Mouse (Mus musculus) spleen, adult 12 weeks (tissue): Measurements from ENCODE around the gene Casq1.
A peak's percentile ranks its signal among the peaks of the same experiment; 100 is the strongest.
"Not testable (repeated sequence)": the region's sequence is repeated elsewhere in the genome, so short reads cannot be mapped to it uniquely, and the experiment has no call there.

Experiments
- DNase-seq: peaks from one replicate; pipeline ENCODE4 v3.0.0; 2022; ENCODE audit warnings: low spot score

Gene Casq1

DNA sequence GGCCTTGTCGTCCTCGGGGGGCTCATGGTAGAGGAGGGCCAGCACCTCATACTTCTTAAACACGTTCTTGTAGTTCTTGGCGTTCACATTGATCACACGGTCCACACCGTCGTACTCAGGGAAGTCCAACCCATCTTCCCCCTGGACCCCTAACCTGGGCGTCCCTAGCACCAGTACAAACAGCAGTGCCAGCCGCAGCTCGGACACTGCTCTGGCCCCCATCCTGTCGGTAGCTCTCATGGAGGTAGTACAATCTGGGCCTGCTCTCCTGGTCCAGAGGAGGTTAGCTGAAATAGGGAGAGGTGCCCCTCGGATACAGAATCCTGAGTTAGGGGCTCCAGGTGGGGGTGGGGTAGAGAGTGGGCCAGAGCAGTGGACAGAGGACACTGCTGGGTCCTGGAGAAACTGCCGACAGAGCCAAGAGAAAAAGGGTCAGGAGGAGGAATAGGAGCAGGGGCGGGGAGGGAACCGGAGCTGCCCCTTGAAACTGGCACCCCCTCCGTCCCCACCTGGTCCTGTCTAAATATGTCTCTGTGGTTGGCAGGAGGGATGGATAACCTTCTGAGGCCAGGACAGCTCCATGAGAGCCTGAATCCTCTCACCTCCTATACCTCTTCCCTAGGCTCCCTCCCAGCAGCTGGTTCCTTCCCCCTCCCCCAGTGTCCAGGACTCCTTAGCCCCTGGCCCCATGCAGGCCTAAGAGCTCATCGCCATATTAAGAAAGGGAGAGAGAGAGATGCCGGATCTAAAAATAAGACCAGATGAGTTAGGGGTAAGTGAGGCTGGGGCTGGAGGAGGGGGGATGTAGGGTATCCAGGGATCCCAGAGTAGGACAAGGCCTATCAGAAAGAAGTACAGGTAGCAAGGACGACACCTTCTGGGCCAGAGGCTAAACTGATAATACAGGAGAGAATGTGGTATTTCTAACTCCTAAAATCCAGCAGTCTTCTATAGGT is at the start of gene Casq1:
TSS of gene Casq1 (minus strand) at position 418 of the 956 bp plus-strand sequence.
- DNase-seq = no peak

- DNase-seq = no peak
Measured at GRCm38 (mm10) chr1:172261477-172262078, 41.9 kb upstream of the Casq1 start, which contains the start of gene Igsf8. Gene Igsf8, plus strand, starts transcription at chr1:172261641.

DNA sequence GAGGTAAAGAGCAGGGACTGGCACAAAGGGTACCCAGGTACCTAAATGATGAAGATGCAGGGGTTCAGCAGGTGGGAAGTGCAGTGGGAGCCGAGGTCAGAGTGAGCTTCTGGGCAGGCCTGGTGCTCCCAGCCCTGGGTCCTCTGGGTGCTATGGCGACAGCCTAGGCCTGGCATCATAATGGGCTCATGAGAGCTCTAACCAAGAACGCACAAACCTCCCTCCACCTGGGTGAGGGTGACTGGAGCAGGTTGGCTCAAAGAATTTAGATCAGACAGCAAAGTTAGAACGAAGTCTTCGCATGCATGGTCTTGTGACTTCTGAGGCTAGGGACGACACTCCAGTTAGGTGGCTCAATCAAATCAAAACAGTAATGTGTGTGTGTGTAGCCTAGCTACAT is 38.6 kb upstream of the Casq1 start, which contains the start of gene Atp1a4:
TSS of gene Atp1a4 (minus strand) at position 101 of the 400 bp plus-strand sequence.
- no peak for DNase-seq

- DNase-seq = no peak
Measured at GRCm38 (mm10) chr1:172247679-172248078, 28.0 kb upstream of the Casq1 start.

DNA sequence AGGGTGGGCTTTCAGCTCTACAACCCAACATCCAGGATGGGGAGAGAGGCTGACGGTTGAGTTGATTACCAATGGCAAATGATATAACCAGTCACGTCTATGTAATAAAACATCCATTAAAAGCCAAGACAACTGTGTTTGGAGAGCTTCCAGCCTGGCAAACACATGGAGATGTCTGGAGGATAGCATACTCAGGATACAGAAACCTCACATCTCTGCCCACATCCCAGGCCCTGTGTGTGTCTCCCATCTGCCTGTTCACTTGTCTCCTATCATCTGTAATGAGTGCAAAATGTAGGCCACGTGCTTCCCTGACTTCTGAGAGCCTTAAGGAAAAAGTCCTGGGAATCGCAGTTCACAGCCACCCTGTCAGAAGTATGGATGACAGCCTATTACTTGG is 27.5 kb upstream of the Casq1 start:
- DNase-seq = no peak

GRCm38 (mm10) chr1:172244645-172245044 is 25.0 kb upstream of the Casq1 start:
- DNase-seq = not testable (repeated sequence)

DNA sequence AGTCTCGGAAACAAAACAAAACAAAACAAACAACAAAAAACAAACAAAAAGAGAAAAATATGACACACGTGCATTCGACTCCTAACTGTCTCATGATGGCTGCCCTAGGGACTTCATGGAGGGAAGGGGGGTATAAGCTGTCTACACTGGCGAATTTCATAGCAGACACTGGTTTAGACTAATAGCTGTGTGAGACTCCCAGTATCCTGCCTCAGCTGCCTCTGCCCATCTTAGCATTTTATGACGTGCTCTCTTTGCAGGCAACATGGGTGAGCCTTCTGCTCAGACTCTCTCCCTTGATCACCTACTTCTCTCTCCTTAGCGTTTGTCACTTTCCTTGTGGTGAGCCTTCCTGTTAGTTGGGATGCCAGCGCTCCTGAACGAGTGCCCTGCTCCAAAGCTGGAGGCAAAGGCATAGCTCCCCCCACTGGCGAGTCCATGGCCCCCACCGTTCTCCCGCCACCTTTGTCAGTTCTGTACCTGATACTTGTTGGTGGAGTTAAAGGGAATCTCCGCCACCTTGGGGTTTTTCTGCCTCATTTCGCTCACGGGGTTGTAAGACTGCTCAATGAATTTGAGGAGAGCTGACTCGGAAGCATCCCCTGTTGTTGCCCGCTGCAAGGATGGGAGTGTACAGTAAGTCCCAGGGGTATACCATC is 24.0 kb upstream of the Casq1 start:
- DNase-seq = no peak

- DNase-seq = no peak
Measured at GRCm38 (mm10) chr1:172242401-172242800, 22.7 kb upstream of the Casq1 start.

- no peak for DNase-seq
Measured at GRCm38 (mm10) chr1:172240945-172241708, 21.5 kb upstream of the Casq1 start.

- no peak for DNase-seq
Measured at GRCm38 (mm10) chr1:172229215-172229614, 9.5 kb upstream of the Casq1 start.

DNA sequence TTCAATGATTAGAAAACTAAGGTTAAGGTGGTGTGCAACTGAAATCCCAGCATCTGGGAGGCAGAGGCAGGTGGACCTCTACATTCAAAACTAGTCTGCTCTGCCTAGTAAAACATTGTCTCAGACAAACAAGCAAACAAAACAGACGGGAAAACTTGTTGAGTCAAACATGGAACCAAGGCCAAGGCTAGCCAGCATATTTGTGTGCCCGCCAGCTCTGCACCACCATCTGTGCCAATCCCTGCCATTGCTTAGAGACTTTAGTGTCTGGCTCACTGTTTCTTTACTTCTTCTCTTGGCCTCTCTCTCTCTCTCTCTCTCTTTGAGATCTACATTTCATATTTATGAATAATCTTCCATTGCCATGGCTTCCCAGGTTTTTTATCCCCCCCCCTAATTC is 8.5 kb upstream of the Casq1 start:
- DNase-seq = no peak

- DNase-seq = no peak
Measured at GRCm38 (mm10) chr1:172221297-172222063, 1.8 kb upstream of the Casq1 start.

DNA sequence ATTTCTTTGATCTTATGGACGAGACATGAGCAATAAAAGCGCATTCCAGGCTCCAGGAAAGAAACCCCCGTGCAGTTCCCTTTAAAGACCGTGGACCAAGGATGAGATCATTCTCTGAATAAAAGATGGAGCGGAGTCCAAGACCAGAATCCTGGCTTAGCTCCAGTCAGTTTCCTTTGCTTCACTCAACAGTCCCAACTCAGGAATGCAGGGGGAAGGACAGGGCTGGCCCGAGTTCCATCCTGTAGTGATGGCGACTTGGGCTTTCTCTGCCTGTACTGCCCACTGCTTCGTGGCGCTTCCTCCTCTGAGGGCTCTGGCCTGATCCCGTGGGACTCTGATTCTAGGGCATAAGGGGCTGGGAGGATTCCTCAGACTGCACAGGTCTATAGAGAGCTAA is 746 bp upstream of the Casq1 start:
- no peak for DNase-seq

- no peak for DNase-seq
Measured at GRCm38 (mm10) chr1:172218164-172218910, 1.3 kb downstream of the Casq1 start.

- DNase-seq = peak; percentile 77
Measured at GRCm38 (mm10) chr1:172217148-172217547, 2.5 kb downstream of the Casq1 start.

DNA sequence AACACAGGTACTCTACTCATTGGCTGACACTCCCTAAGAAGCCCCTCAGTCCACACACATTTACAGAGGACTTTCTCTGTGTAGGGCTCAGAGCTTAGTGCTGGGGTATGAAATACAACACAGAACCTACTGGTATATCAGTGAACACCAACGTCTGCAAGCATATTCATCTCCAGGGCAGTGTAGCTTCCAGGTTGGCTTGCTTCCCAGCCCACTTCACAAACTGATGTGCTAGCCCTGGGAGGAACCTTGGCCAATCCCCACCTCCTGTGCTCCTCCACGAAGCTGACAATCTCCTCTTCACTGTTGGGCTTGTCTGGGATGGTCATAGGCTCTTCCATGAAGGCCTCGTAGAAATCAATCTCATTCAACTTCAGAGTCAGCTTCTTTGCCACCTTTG is 4.9 kb downstream of the Casq1 start:
- DNase-seq = no peak

DNA sequence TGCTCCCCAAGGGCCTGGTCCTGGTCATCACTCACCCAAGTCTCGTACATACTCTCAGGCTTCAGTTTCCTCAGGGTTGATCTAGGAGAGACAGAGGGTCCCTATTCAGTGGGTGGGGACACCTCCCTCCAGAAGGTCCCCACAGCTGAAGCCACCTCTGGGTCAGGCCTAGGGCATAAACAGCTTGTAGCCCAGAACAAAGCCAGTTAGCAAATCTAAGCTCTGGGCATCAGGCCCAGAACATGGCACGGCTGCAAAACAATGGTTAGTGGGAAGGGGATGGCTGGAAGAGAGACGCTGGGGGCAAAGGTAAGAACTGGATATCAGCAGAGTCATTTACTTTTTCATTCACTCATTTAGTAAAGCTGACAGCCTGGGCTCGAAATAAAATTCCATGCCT is 5.9 kb downstream of the Casq1 start:
- no peak for DNase-seq

DNA sequence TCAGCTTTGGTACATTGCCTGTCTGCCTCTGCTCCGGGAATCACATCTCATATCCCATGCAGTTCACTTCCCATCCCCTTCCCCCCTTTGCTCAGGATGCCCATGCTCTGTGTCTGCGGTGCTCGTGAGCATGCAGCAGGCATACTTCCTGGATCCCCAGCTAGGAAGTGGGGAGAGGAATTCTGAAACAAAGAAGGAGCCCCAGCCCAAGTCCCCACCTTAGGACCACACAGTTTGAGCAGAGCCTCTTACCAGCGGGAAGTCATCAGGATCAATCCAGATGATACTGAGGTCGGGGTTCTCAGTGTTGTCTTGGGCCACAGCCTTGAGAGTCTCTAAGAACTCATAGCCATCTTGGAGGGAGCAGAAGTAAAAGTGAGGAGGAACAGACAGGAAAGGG is 6.9 kb downstream of the Casq1 start:
- DNase-seq = no peak

DNA sequence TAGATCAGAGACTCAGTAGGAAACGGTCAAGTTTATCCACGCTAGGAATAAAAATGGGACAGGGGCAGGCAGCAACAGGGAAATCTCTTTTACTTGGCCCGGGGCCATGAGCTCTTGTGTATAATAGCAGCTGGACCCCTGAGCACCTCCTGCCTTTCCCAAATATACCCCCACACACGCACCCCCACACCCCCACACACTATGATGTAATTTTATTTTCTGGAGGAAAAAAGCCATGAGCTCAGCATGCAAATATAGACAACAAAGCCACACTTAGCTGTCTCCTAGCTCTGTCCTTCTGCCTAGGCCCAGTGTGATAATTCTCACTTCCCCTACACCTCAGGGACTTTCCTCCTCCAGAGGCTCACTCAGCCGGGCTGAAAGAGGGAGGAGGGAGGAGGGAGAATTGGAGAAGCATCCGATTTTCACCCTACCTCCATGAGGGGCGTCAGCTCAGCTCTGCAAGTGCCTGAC is 12.5 kb downstream of the Casq1 start:
- no peak for DNase-seq
